Mouse (Mus musculus) adrenal gland, adult 8-10 months (tissue): ENCODE measurements around the gene Exosc3. TPM values are rescaled to one million over a fixed set of nuclear protein-coding genes. Genes with fewer than 3 reads are reported as not detected.
A peak's percentile ranks its signal among the peaks of the same experiment; 100 is the strongest.
"Not testable (repeated sequence)": the region's sequence is repeated elsewhere in the genome, so short reads cannot be mapped to it uniquely, and the experiment has no call there.

Source experiments
- DNase-seq: peaks from one replicate; pipeline ENCODE4 v3.0.0; 2022
- total RNA-seq, 4 experiments: library from RNA; stranded (reverse); gene quantifications; 2 replicates each; pipeline ENCODE4 v1.2.4; 2022

Gene Exosc3
- 10 to 100 TPM; 22.9 to 40.8 (median 30.9) TPM for total RNA-seq

GRCm38 (mm10) chr4:45342286-45343155, at the start of gene Exosc3:
Gene Exosc3, minus strand, starts transcription at chr4:45342732.
- peak; percentile 27 for DNase-seq

- DNase-seq: no peak
These were observed 49.6 kb upstream of the Exosc3 start for GRCm38 (mm10) chr4:45392099-45392498.

- not testable (repeated sequence) for DNase-seq
These were observed 44.8 kb upstream of the Exosc3 start for GRCm38 (mm10) chr4:45387296-45387695.

- DNase-seq: not testable (repeated sequence)
These were observed 39.6 kb upstream of the Exosc3 start for GRCm38 (mm10) chr4:45382133-45382532.

GRCm38 (mm10) chr4:45380903-45381580, 38.5 kb upstream of the Exosc3 start:
- not testable (repeated sequence) for DNase-seq

- no peak for DNase-seq
These were observed 34.0 kb upstream of the Exosc3 start for GRCm38 (mm10) chr4:45376573-45376972.

- DNase-seq: no peak
These were observed 32.3 kb upstream of the Exosc3 start for GRCm38 (mm10) chr4:45374879-45375278.

GRCm38 (mm10) chr4:45371261-45371660, 28.7 kb upstream of the Exosc3 start:
- no peak for DNase-seq

GRCm38 (mm10) chr4:45356653-45357052, 14.1 kb upstream of the Exosc3 start:
- DNase-seq: no peak

GRCm38 (mm10) chr4:45341669-45342249, 773 bp downstream of the Exosc3 start, which contains the start of gene Dcaf10:
Gene Dcaf10, plus strand, starts transcription at chr4:45342101.
- DNase-seq: peak; percentile 87

GRCm38 (mm10) chr4:45341226-45341625, 1.3 kb downstream of the Exosc3 start:
- DNase-seq: no peak

- no peak for DNase-seq
These were observed 10.1 kb downstream of the Exosc3 start for GRCm38 (mm10) chr4:45332466-45332865.

GRCm38 (mm10) chr4:45331139-45331538, 11.4 kb downstream of the Exosc3 start:
- no peak for DNase-seq

- DNase-seq: peak; percentile 79
These were observed 22.2 kb downstream of the Exosc3 start for GRCm38 (mm10) chr4:45320159-45320816.

GRCm38 (mm10) chr4:45311056-45311455, 31.5 kb downstream of the Exosc3 start:
- DNase-seq: no peak

- DNase-seq: no peak
These were observed 33.9 kb downstream of the Exosc3 start for GRCm38 (mm10) chr4:45308606-45309005.

- no peak for DNase-seq
These were observed 34.5 kb downstream of the Exosc3 start for GRCm38 (mm10) chr4:45308046-45308445.

- no peak for DNase-seq
These were observed 37.0 kb downstream of the Exosc3 start for GRCm38 (mm10) chr4:45305536-45305935.

- DNase-seq: peak; percentile 45
These were observed 45.6 kb downstream of the Exosc3 start, which contains the start of gene Trmt10b for GRCm38 (mm10) chr4:45296662-45297564. Gene Trmt10b, plus strand, starts transcription at chr4:45297127.

GRCm38 (mm10) chr4:45287906-45288305, 54.6 kb downstream of the Exosc3 start:
- DNase-seq: no peak

- no peak for DNase-seq
These were observed 56.2 kb downstream of the Exosc3 start for GRCm38 (mm10) chr4:45286318-45286717.
